Mouse (Mus musculus) CH12.LX (cell line): ENCODE results near the gene H2-M10.5. TPM values are rescaled to one million over a fixed set of nuclear protein-coding genes. Genes with fewer than 3 reads are reported as not detected.
A peak's percentile ranks its signal among the peaks of the same experiment; 100 is the strongest.
"Not testable (repeated sequence)": the region's sequence is repeated elsewhere in the genome, so short reads cannot be mapped to it uniquely, and the experiment has no call there.

Source experiments
- DNase-seq: peaks from one replicate; pipeline ENCODE4 v3.0.0-alpha.2; 2013; ENCODE audit errors: extremely low read depth
- H3K27ac ChIP-seq: 2 replicates; pipeline ENCODE4 v1.5.1; 2012; ENCODE audit warnings: low read depth, mild to moderate bottlenecking, control low read depth, moderate library complexity; ENCODE audit not compliant: insufficient read depth
- H3K27me3 ChIP-seq: replicated peaks from 2 replicates; pipeline ENCODE3; 2012; ENCODE audit warnings: inconsistent platforms
- H3K36me3 ChIP-seq, 2 experiments: replicated peaks in 1 of 2; 2 replicates each; pipeline versions ENCODE3 to v1.6.1; 2012; ENCODE audit warnings: inconsistent platforms in 1 of 2, low read length in 1 of 2, mild to moderate bottlenecking in 1 of 2, mixed read lengths in 1 of 2, moderate library complexity in 1 of 2; ENCODE audit not compliant: control insufficient read depth in 1 of 2, insufficient read depth in 1 of 2
- H3K4me1 ChIP-seq, 2 experiments: 2 replicates each; pipeline ENCODE4 v1.6.1; 2012; ENCODE audit warnings: inconsistent platforms in 1 of 2, moderate library complexity in 1 of 2; ENCODE audit not compliant: insufficient read depth in 2 of 2, control insufficient read depth in 1 of 2
- H3K4me2 ChIP-seq: 2 replicates; pipeline ENCODE4 v1.6.1; 2012; ENCODE audit warnings: low read depth, mild to moderate bottlenecking, control low read depth; ENCODE audit not compliant: poor library complexity, insufficient read depth, severe bottlenecking
- H3K4me3 ChIP-seq, 3 experiments: fragments of 150-350 bp in 1 of 3; sonication (generic) in 1 of 3; replicated peaks in 1 of 3; 2 replicates each; pipeline versions ENCODE3 to v1.5.1; 2011 to 2012; ENCODE audit warnings: low read depth in 2 of 3, low read length in 2 of 3, mild to moderate bottlenecking in 2 of 3, moderate library complexity in 2 of 3, control low read depth in 1 of 3, improper control_type of control experiment in 1 of 3, inconsistent platforms in 1 of 3, mixed read lengths in 1 of 3; ENCODE audit not compliant: poor library complexity in 1 of 3
- H3K79me2 ChIP-seq: replicated peaks from 2 replicates; pipeline ENCODE4 v1.6.1; 2012; ENCODE audit warnings: mild to moderate bottlenecking, moderate library complexity; ENCODE audit not compliant: control insufficient read depth, poor library complexity, insufficient read depth, severe bottlenecking; ENCODE audit errors: extremely low read depth
- H3K9ac ChIP-seq: 2 replicates; pipeline ENCODE4 v1.6.1; 2012; ENCODE audit warnings: low read depth, mild to moderate bottlenecking, control low read depth, moderate library complexity; ENCODE audit not compliant: insufficient read depth
- H3K9me3 ChIP-seq: replicated peaks from 2 replicates; pipeline ENCODE3; 2012; ENCODE audit warnings: low read length, inconsistent platforms, mixed read lengths
- CHD1 ChIP-seq: IDR thresholded peaks from 2 replicates; pipeline ENCODE4 v1.6.1; 2012; ENCODE audit warnings: low read depth, low read length, improper control_type of control experiment, inconsistent platforms
- CTCF ChIP-seq, 2 experiments: IDR thresholded peaks in 1 of 2; conservative IDR thresholded peaks in 1 of 2; 2 replicates each; pipeline ENCODE4 v1.5.1; 2011 to 2012; ENCODE audit warnings: low read depth in 2 of 2, low read length in 2 of 2, improper control_type of control experiment in 1 of 2, inconsistent platforms in 1 of 2, mild to moderate bottlenecking in 1 of 2, moderate library complexity in 1 of 2
- GABPA ChIP-seq: IDR thresholded peaks from 2 replicates; pipeline ENCODE4 v1.6.1; 2012; ENCODE audit warnings: low read depth, low read length, improper control_type of control experiment, inconsistent platforms; ENCODE audit not compliant: insufficient replicate concordance
- HCFC1 ChIP-seq: IDR thresholded peaks from 2 replicates; pipeline ENCODE4 v1.6.1; 2012; ENCODE audit warnings: low read depth, mild to moderate bottlenecking, inconsistent platforms, low read length, improper control_type of control experiment
- IRF4 ChIP-seq: IDR thresholded peaks from 2 replicates; pipeline ENCODE4 v1.6.1; 2014; ENCODE audit warnings: low read depth, mild to moderate bottlenecking, inconsistent platforms, low read length, improper control_type of control experiment
- JUND ChIP-seq: conservative IDR thresholded peaks from 2 replicates; pipeline ENCODE4 v1.6.1; 2011; ENCODE audit warnings: low read depth, low read length, improper control_type of control experiment
- MAZ ChIP-seq: IDR thresholded peaks from 2 replicates; pipeline ENCODE4 v1.6.1; 2012; ENCODE audit warnings: low read depth, mild to moderate bottlenecking, inconsistent platforms, low read length, improper control_type of control experiment, moderate library complexity
- MEF2A ChIP-seq: IDR thresholded peaks from 2 replicates; pipeline ENCODE4 v1.6.1; 2014; ENCODE audit warnings: low read depth, mild to moderate bottlenecking, inconsistent platforms, low read length, improper control_type of control experiment, borderline replicate concordance
- MXI1 ChIP-seq: IDR thresholded peaks from 2 replicates; pipeline ENCODE4 v1.6.1; 2011; ENCODE audit warnings: mild to moderate bottlenecking, low read depth, low read length, improper control_type of control experiment
- MYC ChIP-seq: IDR thresholded peaks from 2 replicates; pipeline ENCODE4 v1.6.1; 2011; ENCODE audit warnings: low read depth, mild to moderate bottlenecking, improper control_type of control experiment, low read length
- NELFE ChIP-seq: IDR thresholded peaks from 2 replicates; pipeline ENCODE4 v1.6.1; 2011; ENCODE audit warnings: low read depth, low read length, improper control_type of control experiment
- NRF1 ChIP-seq: IDR thresholded peaks from 2 replicates; pipeline ENCODE4 v1.6.1; 2014; ENCODE audit warnings: low read depth, mild to moderate bottlenecking, inconsistent platforms, low read length, improper control_type of control experiment, moderate library complexity
- RAD21 ChIP-seq: IDR thresholded peaks from 2 replicates; pipeline ENCODE4 v1.6.1; 2011; ENCODE audit warnings: low read depth, mild to moderate bottlenecking, low read length, improper control_type of control experiment, moderate library complexity
- SMC3 ChIP-seq: IDR thresholded peaks from 2 replicates; pipeline ENCODE4 v1.6.1; 2011; ENCODE audit warnings: low read depth, low read length, improper control_type of control experiment
- TCF12 ChIP-seq: IDR thresholded peaks from 2 replicates; pipeline ENCODE4 v1.6.1; 2014; ENCODE audit warnings: low read depth, mild to moderate bottlenecking, inconsistent platforms, low read length, improper control_type of control experiment
- UBTF ChIP-seq: IDR thresholded peaks from 2 replicates; pipeline ENCODE4 v1.6.1; 2012; ENCODE audit warnings: low read depth, mild to moderate bottlenecking, inconsistent platforms, low read length, improper control_type of control experiment, moderate library complexity
- USF1 ChIP-seq: IDR thresholded peaks from 2 replicates; pipeline ENCODE4 v1.6.1; 2014; ENCODE audit warnings: low read depth, mild to moderate bottlenecking, inconsistent platforms, low read length, improper control_type of control experiment
- ZC3H11A ChIP-seq: IDR thresholded peaks from 2 replicates; pipeline ENCODE4 v1.6.1; 2012; ENCODE audit warnings: low read depth, mild to moderate bottlenecking, inconsistent platforms, low read length, improper control_type of control experiment
- ZMIZ1 ChIP-seq: IDR thresholded peaks from 2 replicates; pipeline ENCODE4 v1.6.1; 2012; ENCODE audit warnings: low read depth, mild to moderate bottlenecking, inconsistent platforms, low read length, improper control_type of control experiment
- ZNF384 ChIP-seq: IDR thresholded peaks from 2 replicates; pipeline ENCODE4 v1.6.1; 2012; ENCODE audit warnings: low read depth, low read length, improper control_type of control experiment, inconsistent platforms
- dilution Hi-C: fragments of 300-500 bp; cut with MboI; formaldehyde crosslinking; loops from 2 replicates; pipeline ENCODE4 v1.14.3; 2020; ENCODE audit warnings: low sequenced_read_pairs; ENCODE audit not compliant: extremely low pct_unique_long_range_greater_than_20kb, extremely low pct_ligation_motif_present
- in situ Hi-C: fragments of 300-500 bp; cut with MboI; formaldehyde crosslinking; loops from 3 replicates; pipeline ENCODE4 v1.14.3; 2019; ENCODE audit warnings: low sequenced_read_pairs, low pct_ligation_motif_present, low pct_unique_long_range_greater_than_20kb, mixed read lengths
- polyA plus RNA-seq: library from polyadenylated mRNA; unstranded; fragments of >175 nt; gene quantifications from 2 replicates; pipeline ENCODE4 v1.2.1, GENCODE M21; 2012; ENCODE audit warnings: low read depth; ENCODE audit not compliant: insufficient read length
- total RNA-seq, 2 experiments: library from RNA; depleted of rRNA; stranded (reverse); fragments of 300-350 nt in 1 of 2; fragments of >200 nt in 1 of 2; gene quantifications; 2 replicates each; pipeline ENCODE4 v1.2.3; 2012 to 2014

H2-M10.5 gene
- total and polyA plus RNA-seq, 3 experiments: not detected

DNA sequence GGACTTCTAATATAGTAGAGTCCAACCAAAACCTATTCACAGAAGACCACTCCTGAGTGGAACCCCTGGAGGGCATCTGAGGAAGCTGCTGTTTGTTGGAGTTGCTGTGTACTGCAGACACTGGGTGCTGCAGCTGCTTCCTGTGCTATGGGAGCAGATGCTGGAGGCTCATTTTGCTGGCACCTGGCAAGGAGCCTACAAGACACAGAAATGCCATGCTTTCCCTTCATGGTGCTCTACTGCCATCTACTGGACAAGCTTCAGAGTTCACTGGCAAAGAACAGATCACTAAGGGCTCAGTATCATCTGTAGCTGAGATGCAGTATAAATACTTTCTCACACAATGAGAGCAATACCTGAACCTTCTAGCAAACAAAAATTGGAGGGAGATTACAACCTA lies 16.1 kb downstream of the H2-M10.5 start:
- H3K27me3 ChIP-seq: peaks cover 11% of the 10 kb centered on the region
- in situ Hi-C loops: loop anchor here (25.0 kb wide), 1 partner anchor 426 kb away; the partner anchor contains the start of gene H2-M10.3
- H3K27ac ChIP-seq, dilution Hi-C loops, H3K4me2 ChIP-seq, H3K4me1 ChIP-seq, H3K9me3 ChIP-seq, H3K79me2 ChIP-seq, H3K9ac ChIP-seq, H3K4me3 ChIP-seq, H3K36me3 ChIP-seq: not testable (repeated sequence)
- TF ChIP-seq CTCF (conservative IDR thresholded peaks at IDR 0.05 in 1 of 2, IDR thresholded peaks at IDR 0.05 in 1 of 2; ENCODE audit: low read depth in 2 of 2, low read length in 2 of 2) (peak; percentile 54 to 67; a peak in 3 of 4 replicates), SMC3 (peak; percentile 21; the same call in 1 of the 2 replicates), RAD21 (peak; percentile 52), MYC (0 out of 2 replicates have a peak, but pooled peaks have one; percentile 39)
- DNase-seq: peak; percentile 73

DNA sequence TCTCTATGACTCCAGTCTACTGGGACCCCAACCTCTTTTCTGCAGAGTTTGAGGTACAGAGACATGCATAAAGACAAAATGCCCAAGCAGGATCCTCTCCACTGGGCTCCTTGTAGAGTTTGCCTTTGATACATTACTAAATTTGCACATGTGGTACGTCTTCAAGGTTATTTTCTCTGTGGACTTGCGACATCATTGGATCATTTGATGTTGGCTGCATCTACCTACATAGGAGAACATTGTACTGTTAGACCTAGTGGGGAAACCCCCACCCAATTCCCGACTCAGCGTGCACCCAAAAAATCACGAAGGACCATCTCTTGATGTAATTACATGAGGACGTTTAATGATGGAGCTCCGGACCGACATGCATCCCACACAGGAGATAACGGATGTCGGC lies 26.8 kb downstream of the H2-M10.5 start:
- TF ChIP-seq JUND (no peak), MAZ (no peak), HCFC1 (no peak), IRF4 (no peak), UBTF (no peak), ZNF384 (no peak), NRF1 (no peak), GABPA (no peak), TCF12 (no peak), MYC (no peak), ZC3H11A (no peak), MXI1 (no peak), MEF2A (no peak), USF1 (no peak), ZMIZ1 (no peak), NELFE (no peak), CHD1 (no peak)
- in situ Hi-C loops (loop anchor here (25.0 kb wide), 1 partner anchor 437 kb away; the partner anchor contains the start of gene H2-M10.3), dilution Hi-C loops (no loop called here)
- no peak for DNase-seq
- H3K27ac ChIP-seq: no peak overlapping the region
- H3K4me3 ChIP-seq: no peak overlapping the region
- no peaks in the 10 kb centered on the region for H3K36me3 ChIP-seq
- no peak overlapping the region for H3K4me2 ChIP-seq
- H3K9me3 ChIP-seq: no peaks in the 10 kb centered on the region
- no peaks in the 10 kb centered on the region for H3K79me2 ChIP-seq
- peaks cover 6% of the 10 kb centered on the region for H3K27me3 ChIP-seq
- H3K9ac ChIP-seq: no peak overlapping the region
- H3K4me1 ChIP-seq: no peaks in the 10 kb centered on the region

DNA sequence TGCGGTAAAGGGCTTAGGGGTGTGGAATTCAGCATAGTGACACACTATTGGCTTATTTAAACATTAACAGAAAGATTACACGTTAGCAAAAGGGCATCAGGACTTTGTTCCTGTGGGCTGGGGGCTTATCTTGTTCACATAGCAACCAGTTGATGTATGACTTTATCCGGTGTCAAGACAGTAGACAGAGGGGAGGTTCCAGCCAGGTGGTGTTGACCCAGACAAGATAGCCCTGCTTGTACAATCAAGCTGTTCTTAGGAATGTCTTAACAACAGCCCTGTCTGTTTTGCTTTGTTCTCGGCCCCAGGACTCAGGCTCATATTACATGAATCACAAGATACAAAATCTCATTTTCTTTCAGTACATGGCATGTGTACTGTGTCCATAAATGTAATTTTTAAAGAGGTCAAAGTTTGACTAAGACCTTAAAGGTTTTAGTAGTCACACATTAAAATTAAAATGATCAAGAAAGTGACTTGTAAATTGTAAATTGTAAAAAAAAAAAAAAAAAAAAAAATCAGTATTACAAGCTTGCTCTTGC lies 27.3 kb downstream of the H2-M10.5 start:
- H3K27me3 ChIP-seq, DNase-seq, H3K79me2 ChIP-seq, H3K27ac ChIP-seq, dilution Hi-C loops, H3K36me3 ChIP-seq, H3K4me3 ChIP-seq, H3K9ac ChIP-seq, H3K4me1 ChIP-seq, H3K9me3 ChIP-seq, H3K4me2 ChIP-seq: not testable (repeated sequence)
- in situ Hi-C loops: loop anchor here (25.0 kb wide), 1 partner anchor 438 kb away; the partner anchor contains the start of gene H2-M10.3
